Mouse (Mus musculus) heart, adult 11 months (tissue): ENCODE measurements around the gene Cacna1d.

Experiments
- DNase-seq: peaks from one replicate; pipeline ENCODE4 v3.0.0; 2022

Cacna1d gene

DNA sequence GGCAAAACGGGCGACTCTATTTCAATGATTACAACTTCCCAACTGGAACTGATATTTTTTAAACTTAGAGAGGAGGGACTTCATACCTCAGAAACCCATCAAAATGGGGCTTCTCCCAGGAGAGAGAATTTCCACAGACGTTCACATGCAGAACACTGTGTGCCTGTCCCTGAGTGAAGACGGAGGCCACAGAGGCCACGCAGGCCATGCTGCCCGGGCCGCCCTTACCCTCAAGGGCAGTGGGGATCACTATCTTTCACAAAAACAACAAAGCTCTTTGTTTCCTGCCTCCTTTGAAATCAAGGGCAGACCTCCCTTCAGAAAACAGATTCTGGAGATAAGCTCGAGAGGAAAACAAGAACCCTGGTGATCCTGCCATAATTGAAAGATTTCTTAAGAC is 164.2 kb downstream of the Cacna1d start:
- DNase-seq = no peak

DNA sequence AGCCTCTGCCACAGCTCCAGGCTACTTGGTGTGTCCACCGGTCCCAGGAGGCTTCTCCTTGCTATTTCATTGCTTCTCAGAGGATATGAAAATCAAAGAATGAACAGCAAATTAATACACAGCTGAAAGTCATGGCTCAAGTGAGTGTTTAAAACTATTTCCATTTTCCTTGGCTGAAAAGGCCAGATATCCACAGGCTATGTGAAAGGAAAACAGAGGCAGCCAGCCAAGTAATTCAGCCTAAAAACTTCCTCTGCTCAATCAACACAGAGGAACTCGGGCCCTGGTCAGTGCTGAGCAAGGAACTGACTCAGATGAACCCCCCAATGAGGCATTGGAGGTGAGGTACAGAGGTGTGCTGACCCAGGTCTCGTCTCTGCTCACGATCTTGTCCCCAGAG is 165.0 kb downstream of the Cacna1d start:
- no peak for DNase-seq

DNA sequence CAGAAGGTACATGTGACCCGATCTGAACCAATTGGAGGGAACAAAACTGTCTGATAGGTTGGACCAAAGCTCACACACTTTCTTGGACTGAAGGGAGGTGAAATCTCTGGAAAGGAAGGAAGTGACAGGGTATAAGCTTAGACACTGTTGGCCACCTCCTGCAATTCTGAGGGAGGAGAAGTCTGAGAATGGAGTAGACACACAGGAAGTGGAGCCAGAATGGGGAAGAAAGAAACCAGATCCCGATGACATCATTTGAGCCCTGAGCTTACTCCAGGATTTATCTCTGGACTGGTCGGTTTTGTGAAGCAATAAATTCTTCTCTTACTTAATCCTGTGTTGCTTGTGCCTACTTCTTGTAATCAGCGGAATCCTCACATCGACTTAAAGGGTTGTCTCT is 166.3 kb downstream of the Cacna1d start:
- peak; percentile 92 for DNase-seq

DNA sequence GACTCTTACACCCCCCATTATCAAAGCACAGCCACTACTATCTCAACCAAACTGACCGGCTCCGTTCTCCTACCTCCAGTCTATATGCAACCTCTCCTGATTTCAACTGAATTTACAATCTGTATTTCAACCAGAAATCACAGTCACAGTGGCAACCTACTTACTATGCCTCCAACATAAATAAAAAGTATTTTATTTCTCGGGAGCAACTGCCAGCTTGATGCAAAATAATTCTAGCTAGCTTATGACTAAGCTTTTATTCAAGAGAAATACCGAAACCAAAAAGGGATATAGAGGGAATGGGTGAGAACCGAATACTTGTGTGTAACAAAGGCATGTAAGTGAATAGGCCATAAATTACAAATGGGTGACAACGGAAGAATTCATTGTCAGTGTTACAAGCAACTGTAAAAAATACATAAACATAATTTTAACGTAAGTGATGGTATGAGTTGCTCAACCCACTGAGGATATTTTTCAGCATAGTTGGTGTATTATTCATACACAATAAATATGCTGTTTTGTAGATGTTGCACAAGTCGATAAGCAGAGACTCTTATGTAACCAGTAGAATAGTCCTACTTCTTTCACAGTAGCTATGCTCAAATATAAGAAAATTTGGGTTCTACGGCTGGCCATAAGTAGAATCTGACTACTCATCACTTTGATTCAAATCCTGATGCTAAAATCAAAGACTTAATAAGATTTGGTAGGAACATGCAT is 172.4 kb downstream of the Cacna1d start:
- no peak for DNase-seq

DNA sequence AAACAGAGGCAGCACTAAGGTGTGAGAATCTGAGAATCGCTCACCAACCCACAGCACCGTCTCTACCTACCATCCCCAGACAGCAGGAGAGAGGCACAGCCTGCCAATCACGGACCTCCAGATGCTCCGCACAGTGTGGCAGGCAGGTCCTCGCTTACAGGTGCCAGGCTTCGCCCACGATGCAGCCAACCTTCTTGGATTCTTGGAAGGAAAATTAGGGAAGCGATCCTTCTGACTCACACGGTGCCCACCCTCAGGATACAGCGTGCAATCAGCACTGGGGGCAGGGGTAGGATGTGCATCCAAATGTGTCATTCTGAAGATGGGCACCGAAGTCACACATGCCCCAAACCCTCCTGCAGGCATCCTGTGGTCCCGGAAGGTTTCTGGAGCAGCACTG is 173.0 kb downstream of the Cacna1d start:
- peak; percentile 79 for DNase-seq

DNA sequence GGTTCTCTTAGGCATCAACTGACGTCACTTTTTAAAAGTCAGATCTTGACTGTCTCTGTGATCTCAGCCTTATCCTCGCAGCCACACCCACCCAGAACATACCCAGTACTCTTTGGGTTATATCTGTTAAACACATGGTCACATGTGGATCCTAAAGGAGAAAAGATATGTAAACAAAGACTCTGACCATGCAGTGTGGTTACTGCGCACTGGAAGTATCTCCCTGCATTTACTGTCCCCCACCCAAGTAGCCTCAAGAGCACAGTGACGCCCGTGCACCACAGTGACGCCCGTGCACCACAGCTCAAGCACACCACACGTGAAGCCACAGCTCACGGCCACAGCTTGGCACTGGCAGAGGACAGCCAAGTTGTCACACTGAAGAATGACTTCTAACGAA is 173.6 kb downstream of the Cacna1d start:
- DNase-seq = no peak

DNA sequence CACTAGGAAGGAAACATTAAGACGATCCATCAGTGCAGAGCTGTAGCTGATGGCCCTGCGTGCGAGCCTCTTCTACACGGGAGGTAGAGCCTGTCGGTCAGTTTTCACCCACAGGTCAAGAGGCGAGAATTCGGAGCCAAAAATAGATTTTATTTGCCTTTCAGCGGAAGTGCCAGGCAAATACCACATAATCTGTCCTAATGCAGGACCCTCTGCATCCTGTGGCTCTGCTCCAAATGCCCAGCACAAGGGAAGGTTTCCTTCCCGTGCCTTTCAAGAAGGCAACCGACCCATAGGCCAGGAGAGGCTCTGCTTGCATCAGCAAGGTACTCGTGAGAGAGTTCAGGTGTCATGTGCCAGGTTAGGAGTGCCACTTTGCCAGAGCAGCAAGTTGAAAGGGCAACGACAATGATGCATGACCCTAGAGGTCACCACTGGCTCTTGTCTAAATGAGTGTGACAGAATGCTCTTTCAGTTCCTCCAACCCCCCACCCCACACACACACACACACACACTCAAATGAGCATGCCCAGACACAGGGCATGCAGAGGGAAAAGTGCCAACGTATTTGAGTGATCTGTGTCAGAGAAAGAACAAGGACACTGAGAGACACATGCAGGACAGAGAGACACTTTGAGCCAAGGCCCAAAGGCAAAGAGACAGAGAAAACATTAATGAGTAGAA is 179.9 kb downstream of the Cacna1d start:
- peak; percentile 79 for DNase-seq

DNA sequence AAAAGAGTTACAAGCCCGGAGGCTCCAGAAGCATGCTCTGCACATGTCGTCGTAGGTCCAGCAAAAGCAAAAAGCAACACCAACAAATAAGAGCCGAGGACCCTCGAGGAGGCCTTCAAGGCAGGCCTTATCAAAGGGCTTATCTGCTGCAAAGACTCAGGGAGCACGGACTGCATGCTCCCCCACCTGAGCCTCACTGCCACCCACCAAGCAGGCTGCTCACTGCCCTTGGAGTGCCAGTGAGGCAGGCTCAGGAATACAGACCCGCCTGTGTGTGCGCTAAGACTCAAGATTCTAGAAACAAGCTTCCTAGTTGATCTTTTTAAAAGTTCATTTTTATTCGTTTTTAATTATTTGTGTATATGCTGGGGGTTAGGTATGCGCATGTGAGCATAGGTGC is 181.0 kb downstream of the Cacna1d start:
- DNase-seq = peak; percentile 61

DNA sequence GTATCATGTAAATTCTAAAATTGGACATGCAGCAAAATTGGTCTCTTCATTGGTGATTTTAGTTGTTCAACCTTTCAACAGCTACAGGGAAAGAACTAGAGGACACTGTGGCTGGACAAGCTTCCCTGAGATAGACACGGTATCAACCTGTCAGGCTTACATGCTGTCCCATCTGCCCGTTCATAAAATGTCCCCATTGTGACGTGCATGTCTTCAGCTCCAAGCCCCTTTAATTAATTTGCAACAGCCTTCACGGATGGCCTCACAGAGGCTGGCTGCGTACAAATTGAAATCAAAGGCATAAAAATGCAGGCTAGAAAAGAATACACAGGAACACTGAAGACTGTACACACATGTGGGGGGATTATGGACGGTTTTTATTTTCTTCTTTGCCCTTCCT is 185.0 kb downstream of the Cacna1d start:
- peak; percentile 55 for DNase-seq

DNA sequence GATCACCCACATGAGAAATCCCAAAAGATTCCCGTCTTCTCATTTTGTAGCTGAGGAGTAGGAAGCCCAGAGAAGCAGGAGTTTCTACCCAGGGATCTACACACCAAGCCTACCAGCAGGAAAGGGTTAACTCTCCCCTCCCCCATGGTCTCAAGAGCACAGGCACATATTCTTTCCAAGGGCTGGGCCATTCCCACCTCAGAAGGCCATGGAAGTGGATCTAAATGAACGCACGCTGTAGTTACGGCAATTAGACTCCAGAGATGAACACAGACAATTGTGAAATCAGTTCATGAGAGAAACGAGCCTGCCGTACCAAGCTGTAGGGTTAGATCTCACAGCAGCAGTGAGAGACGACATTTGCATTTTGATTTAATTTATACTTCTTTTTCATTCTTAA is 191.3 kb downstream of the Cacna1d start:
- DNase-seq = peak; percentile 58

DNA sequence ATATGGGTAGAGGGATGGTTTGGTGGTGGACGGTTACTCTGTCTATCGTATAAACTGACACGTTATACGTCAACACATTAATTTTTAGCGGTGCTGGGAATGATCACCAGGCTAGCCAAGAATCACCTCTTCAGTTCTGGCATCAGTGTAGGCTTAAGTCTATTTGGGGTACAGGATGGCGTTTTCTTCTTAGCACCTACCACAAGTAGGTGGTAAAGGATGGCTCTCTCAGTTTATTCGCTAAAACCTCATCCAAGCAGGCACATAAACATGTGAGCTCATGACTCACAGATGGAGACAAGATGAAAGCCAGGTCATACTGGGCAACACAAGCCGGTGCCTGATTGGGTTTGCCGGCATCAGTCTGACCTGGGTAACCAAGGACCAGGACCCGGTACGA is 193.8 kb downstream of the Cacna1d start:
- no peak for DNase-seq

DNA sequence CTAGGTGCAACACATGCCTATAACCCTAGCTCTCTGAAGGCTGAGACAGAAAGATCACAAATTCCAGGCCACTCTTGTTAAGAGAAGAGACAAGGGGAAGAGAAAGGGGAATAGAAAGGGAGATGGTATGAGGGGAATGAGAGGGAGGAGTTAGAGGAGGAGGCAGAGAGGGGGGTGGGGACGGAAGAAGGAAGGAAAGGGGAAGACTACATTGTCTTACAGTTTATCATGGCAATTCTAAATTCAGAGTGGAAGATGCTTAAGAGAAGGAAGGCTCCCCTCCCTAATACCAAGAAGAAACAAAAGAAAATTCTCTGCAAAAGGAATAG is 199.2 kb downstream of the Cacna1d start:
- DNase-seq = no peak

DNA sequence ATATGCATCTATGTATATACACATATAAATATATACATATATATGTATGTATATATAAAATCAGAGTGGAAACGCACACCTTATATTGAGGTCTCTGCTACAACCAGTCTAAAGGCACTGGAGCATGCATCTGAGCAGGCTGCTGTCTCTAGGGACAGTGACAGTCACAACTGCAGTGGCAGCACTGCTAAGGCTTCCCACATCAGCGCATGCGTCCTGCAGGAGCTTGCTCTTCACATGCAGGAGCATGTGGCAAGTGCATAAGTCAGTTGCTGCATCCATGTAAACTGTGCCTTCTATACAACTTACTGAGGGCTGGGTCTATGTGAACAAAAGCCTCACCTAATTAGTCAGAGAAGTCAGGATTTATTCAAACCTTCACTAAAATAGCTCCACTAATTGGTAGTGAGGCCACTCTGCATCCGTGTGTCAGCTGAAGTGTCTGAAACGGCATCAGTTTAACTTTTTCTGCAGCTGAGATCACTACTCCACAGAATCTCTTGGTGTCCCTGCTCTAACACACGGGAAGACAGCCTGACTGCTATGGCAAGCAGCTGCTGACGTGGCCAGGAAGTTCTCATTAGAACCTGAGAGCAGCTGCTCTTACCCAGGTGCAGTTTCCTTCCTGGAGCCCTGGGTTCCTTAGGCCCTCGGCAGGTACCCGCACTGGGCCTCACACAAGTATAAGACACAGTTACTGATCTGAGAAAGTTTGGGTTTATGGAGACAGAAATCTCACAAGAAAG is 199.7 kb downstream of the Cacna1d start:
- DNase-seq = peak; percentile 83

DNA sequence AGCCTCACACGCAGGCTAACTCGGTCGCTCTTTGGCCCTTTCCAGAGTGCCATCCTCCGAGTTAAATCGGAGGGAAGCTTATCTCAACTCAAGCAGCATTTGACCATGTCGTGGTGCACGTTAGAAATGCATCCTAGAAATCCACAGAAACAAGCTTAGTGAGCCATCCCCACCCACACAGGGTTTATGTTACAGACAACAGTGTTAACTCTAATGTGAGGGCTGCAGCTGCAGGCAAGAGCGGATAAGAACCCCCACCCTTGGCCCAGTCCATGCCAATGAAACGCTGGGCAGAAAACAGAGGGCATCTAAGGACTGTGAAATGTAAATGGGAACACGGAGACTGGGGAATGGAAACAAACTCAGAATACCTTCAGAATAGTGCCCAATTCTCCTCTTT is 206.8 kb downstream of the Cacna1d start:
- no peak for DNase-seq

DNA sequence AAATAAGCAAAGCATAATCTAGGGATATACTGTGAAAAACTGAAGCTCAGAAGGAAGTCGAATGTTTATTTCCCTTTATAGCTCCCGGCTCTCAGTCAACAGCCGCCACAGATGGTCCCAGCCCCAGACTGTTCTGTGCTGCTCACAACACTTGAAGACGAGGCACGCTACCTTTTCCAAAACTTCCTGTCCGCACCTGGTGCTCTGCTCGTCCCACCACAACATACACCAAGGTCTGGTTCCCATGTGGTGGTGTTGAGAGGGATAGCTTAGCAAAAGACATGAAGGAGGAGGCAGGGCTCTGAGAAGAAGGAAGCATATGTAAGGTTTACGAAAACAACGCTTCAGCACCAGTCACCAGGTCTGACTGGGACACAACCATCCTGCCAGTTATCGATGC is 207.2 kb downstream of the Cacna1d start:
- peak; percentile 78 for DNase-seq

DNA sequence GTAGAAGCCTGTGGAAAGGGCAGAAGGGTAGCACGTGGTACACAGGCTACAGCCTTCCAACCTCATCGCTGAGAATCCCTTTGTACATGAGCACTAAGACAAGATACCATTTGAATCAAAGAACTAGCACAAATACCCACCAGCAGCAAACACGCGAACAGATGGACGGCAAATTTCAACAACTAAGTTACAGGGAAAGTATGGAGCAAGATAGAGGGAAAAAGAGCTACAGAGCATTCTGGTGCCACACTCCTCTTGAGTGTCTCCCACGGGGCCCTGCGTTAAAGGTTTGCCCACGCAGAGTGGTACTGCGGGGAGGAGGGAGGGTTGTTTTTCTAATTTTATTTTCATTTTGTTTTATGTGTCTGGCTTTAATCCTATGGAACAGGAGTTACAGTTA is 215.7 kb downstream of the Cacna1d start:
- peak; percentile 62 for DNase-seq

DNA sequence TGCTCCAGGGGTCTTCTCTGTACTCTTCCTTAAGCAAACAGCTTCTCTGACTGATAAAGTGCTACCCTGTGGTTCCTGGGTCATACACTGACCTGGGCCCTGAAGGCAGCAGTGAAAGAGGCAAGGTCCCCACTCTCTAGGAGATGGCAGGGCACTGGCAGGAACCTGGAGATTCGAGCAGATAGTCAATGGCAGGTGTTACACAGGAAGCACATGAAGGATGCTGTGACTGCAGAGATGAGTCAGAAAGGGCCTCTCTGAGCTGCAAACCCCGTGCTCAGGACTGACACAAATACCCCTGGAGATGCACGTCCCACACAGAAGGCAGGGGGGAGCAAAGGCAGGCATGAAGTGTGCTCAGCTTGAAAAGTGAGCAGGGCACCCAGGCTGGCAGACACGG is 218.3 kb downstream of the Cacna1d start:
- DNase-seq = peak; percentile 75

DNA sequence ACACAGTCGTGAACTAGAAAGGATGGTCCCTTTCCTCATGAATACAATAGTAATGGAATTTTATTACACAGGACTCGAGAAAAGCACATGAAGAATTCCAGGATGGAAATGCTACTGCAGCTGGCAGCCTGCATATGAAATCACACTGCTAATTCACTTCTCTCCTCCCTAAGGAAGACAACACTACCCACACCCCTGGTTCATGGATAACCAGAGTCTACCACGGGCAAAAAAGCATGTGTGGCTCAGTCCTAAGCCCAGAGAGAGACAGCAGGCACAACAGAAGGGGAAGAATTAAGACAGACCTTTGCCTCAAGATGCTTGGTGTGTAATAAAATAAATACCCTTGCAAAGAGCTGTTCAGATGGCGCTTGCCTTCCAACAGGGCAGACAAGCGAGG is 218.7 kb downstream of the Cacna1d start:
- peak; percentile 74 for DNase-seq

DNA sequence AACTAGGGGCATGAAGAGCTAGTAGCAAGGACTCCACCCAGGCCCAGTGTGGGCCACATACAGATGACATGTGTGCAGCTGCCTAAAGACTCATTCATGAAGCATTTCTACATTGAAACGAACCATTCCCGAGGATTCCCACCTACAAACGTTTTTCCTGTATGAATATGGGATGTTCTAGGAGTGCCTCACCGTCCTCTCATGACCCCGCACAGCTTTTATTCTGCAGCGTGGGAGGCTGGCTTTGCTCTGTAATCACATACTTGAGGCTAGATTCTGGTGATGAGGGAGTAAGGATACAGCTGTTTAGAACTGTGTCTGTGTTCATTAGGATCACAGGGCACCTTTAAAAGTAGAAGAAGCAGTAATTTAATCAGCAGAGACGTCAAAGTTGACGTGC is 219.4 kb downstream of the Cacna1d start:
- DNase-seq = peak; percentile 54

DNA sequence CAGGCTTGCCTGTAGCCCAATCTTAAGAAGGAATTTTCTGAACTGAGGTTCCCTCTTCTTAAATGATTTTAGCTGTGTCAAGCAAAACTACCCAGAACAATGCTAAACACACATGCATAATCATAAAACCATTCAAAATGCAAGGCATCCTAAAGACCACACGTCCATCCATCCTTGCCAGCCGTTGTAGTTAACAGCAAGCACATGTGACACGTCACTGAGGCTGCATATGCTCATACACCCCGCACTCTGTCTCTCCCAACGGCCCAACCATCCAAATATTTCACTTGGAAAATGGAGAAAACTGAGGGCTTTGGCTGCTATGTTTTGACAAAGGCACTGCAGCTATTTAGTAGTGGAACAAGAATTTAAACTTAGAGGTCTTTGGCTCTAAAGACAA is 220.9 kb downstream of the Cacna1d start:
- peak; percentile 18 for DNase-seq

DNA sequence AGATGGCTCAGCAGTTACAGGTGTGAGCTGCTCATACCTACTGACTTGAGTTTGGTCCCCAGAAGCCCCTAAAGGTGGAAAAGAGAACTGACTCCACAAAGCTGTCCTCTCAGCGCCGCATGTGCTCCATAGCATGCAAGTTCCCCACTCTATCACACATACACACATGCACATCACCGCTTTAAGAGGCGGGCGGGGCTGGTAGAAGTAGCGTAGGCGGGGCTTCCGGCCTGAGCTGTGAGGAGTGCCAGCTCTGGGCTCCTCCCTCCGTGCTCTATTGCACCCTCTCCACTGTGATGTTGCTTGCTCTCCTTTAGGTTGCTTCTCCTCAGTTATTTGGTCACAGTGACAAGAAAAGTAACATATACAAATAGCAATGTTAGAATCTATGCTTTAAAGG is 225.5 kb downstream of the Cacna1d start:
- peak; percentile 64 for DNase-seq

DNA sequence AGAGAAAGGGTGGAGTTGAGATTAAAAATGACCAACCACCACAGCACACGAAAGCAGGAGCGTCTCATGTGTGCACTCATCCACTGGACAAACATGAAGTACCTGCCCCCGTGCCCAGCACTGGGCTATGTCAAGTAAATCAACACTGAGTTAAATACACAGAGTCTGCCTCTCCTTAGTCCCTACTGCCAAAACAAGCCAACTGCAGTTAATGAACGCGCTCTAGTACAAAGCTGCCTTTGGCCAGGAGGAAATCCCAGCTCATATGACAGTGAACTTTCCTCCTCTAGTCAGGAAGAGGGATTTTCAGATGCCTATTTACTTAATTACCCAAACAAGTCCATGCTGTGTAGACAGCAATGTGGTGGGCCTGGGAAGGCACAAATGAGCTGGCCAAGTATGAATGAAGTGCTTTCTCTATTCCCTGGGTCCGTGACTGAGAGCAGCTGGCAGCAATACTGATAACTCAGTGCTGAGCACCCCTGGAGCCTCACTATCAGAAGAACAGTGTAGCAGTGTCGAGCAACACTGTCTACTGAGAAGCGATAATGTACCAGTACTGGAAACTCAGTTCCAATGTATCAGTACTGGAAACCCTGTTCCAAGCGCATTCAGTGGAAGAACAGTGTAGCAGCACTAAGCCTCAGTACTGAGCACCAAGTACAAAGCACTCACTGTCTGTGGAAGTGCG is 229.5 kb downstream of the Cacna1d start:
- DNase-seq = peak; percentile 65

DNA sequence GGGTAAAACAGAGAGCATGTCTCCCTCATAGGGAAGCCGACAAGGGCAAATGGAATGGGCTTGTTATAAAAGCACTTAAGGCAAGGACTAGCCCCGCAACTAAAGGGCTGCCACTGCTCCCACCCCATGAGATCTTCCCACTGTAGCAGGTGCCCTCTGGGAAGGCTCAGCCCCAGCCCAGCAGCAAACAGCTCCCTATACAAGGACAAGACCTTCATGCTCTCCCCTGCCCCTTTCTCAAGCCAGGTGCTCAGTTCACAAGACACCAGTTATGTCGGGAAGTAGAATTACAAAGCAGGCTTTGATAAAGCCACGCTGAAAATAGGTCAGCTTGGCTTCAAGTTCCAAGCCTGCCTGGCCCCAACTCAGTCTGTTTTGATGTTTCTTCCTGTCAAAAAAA is 233.6 kb downstream of the Cacna1d start:
- peak; percentile 76 for DNase-seq

DNA sequence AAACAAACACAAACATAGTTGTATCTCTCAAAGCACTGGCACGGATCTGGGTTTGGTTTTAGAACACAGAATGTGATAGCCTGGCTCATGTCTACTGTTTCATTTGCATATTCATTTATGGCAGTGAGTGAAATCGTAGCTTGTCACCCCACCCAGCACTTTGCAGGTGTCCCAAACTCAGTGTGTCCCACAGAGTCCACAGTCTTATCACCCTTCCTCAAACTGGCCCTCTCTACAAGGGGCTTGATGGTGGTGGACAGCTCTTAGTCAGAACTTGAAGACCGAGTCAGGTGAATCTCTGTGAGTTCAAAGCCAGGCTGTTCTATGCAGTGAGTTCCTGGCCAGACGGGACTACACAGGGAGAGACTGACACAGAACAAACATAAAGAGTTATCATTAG is 234.8 kb downstream of the Cacna1d start:
- peak; percentile 55 for DNase-seq
